Mouse (Mus musculus): ENCODE measurements at regions not wholly inside any gene's neighbourhood (a gene's known extent, or its start where the extent isn't known, plus 50 kb on each side); places are given as distances from the start of the nearest gene placed in this dataset.

GRCm38 (mm10) chr14:36316418-36317111 lies 221.8 kb downstream of the 4930474N05Rik start:
- TF ChIP-seq EP300 (IDR thresholded peaks at IDR 0.05), result no peak
- no peak for TF ChIP-seq CTCF (IDR thresholded peaks at IDR 0.05)

Measured in lung, postnatal 0 days (tissue).